Mouse (Mus musculus): Measurements from ENCODE around the gene 2810408A11Rik.

DNA sequence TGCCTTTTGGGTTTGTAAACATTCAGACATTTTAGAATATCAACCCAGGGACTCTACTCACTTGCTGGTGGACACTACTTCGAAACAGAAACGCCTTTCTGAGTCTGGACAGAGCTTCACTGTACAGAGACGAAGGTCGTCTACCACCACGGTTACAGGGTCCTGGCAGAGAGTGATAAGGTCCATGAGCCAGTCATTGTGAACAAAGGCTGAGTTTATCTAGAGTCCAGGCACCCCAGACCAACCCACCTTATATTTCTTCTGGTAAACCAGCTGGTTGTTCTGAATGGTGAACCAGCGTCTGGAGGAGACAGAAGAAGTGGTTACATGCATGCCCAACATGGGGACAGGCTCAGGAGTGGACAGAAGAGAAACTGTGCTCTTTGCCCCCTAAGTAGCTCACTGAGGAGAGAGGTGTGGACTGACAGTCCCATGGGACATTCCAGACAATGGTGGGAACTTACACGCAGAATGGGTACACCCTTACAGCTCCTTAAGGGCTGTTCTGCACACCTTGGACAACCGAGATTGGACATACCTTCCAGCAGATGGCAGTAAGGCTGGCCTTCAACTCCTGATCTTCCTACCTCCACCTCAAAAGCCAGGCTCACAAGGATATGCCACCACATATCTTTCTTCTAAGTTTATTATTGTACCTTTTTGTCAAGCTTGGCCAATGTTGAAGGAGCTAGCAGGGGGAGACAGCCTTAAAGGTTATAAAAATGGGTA, 13.7 kb downstream of the 2810408A11Rik start:
- TF ChIP-seq CTCF (IDR thresholded peaks at IDR 0.05; ENCODE audit: borderline replicate concordance, extremely low read depth, insufficient read depth, insufficient read length) (no peak), POLR2A (IDR thresholded peaks at IDR 0.05; ENCODE audit: borderline replicate concordance, extremely low read depth, insufficient read depth, insufficient read length, poor library complexity, severe bottlenecking) (no peak)
